Mouse (Mus musculus) olfactory bulb, adult 2 months (tissue): ENCODE data around the gene Dpp6. TPM values are rescaled to one million over a fixed set of nuclear protein-coding genes. Genes with fewer than 3 reads are reported as not detected.

Experiments used
- H3K27ac ChIP-seq: fragments of 200-500 bp; 2 replicates; pipeline ENCODE4 v1.5.1; 2012; ENCODE audit warnings: low read depth, low read length; ENCODE audit not compliant: insufficient read depth
- H3K4me1 ChIP-seq: fragments of 200-500 bp; 2 replicates; pipeline ENCODE4 v1.6.1; 2012; ENCODE audit warnings: low read length; ENCODE audit not compliant: control insufficient read depth, insufficient read depth
- H3K4me3 ChIP-seq: fragments of 200-500 bp; 2 replicates; pipeline ENCODE4 v1.5.1; 2012; ENCODE audit warnings: mild to moderate bottlenecking, low read depth, low read length, moderate library complexity; ENCODE audit not compliant: insufficient read depth
- CTCF ChIP-seq: fragments of 200-500 bp; IDR thresholded peaks from 2 replicates; pipeline ENCODE4 v1.5.1; 2012; ENCODE audit warnings: low read depth, mild to moderate bottlenecking, low read length, moderate library complexity; ENCODE audit not compliant: insufficient read depth
- POLR2A ChIP-seq: fragments of 200-500 bp; IDR thresholded peaks from 2 replicates; pipeline ENCODE4 v1.6.1; 2012; ENCODE audit warnings: mild to moderate bottlenecking, low read depth, low read length, moderate library complexity; ENCODE audit not compliant: insufficient read depth
- WGBS: fragments of 180-500 bp; shearing (Covaris S2); methylation state at CpG from one replicate; pipeline ENCODE4 v1.1.7; 2018; 5-methylcytosine and 5-hydroxymethylcytosine counted together
- polyA plus RNA-seq: library from polyadenylated mRNA; stranded (reverse); fragments of >200 nt; gene quantifications from 2 replicates; pipeline ENCODE4 v1.2.4, GENCODE M21; 2012; ENCODE audit warnings: low replicate concordance; ENCODE audit not compliant: missing spikeins, insufficient read depth, insufficient read length

Dpp6 gene
- polyA plus RNA-seq, 1 experiment, result not detected

DNA sequence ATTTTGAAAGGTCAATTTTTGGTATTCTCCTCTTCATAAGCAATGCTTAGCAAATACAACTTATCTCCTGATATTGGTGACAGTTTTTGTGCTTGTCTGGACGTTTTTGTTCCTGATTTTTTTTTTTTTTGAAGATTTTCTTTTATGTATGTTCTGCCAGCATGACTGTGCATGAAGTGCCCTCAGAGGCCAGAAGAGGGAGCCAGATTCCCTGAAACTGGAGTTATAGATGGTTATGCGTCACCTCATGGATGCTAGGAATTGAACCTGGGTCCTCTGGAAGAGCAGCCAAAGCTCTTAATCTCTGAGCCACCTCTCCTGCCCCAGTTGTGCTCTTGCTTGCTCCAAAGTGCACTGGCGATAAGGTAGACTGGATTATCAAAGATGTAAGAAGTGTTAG lies 868.9 kb downstream of the Dpp6 start:
- H3K27ac ChIP-seq, result no peak overlapping the region
- H3K4me3 ChIP-seq, result no peak overlapping the region
- no peak for TF ChIP-seq POLR2A
- no peak for TF ChIP-seq CTCF
- peaks cover 2% of the 10 kb centered on the region for H3K4me1 ChIP-seq
- 76% methylated on average over 3 of the region's 3 CpGs for WGBS

DNA sequence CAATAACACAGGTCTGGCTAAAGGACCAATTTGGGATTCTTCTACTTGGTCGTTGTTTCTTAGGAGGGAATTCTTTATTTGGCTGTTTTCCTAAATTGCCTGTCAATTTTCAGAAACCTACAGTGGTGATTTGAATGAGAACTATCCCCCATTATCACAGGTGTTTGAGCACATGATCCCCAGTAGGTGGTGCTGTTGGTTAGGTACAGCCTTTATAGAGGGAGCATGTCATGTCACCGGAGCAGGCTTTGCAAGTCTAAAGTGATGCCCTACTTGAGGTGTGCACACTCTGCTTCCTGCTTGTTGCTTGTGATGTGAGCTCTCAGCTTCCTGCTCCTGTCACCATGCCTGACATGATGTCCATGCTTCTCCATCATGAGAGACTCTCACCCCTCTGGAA lies 870.3 kb downstream of the Dpp6 start:
- 76% methylated on average over 2 of the region's 2 CpGs for WGBS
- TF ChIP-seq CTCF, result no peak
- Histone ChIP-seq H3K4me3 (no peak overlapping the region), H3K27ac (no peak overlapping the region), H3K4me1 (no peaks in the 10 kb centered on the region)

- H3K27ac ChIP-seq, result no peak overlapping the region
- 67% methylated on average over 6 of the region's 6 CpGs for WGBS
- no peak overlapping the region for H3K4me3 ChIP-seq
- TF ChIP-seq POLR2A, result no peak
- no peak for TF ChIP-seq CTCF
- peaks cover 5% of the 10 kb centered on the region for H3K4me1 ChIP-seq
Measured at GRCm38 (mm10) chr5:27702482-27702881, 885.5 kb downstream of the Dpp6 start.

- H3K4me3 ChIP-seq, result no peak overlapping the region
- H3K4me1 ChIP-seq, result peaks cover 11% of the 10 kb centered on the region
- no peak overlapping the region for H3K27ac ChIP-seq
- TF ChIP-seq POLR2A (no peak), CTCF (no peak)
Measured at GRCm38 (mm10) chr5:27705020-27705419, 888.0 kb downstream of the Dpp6 start.

GRCm38 (mm10) chr5:27706551-27706950 lies 889.5 kb downstream of the Dpp6 start:
- TF ChIP-seq CTCF (no peak), POLR2A (no peak)
- WGBS, result 55% methylated on average over 6 of the region's 6 CpGs
- Histone ChIP-seq H3K4me1 (peaks cover 15% of the 10 kb centered on the region), H3K27ac (no peak overlapping the region), H3K4me3 (no peak overlapping the region)

DNA sequence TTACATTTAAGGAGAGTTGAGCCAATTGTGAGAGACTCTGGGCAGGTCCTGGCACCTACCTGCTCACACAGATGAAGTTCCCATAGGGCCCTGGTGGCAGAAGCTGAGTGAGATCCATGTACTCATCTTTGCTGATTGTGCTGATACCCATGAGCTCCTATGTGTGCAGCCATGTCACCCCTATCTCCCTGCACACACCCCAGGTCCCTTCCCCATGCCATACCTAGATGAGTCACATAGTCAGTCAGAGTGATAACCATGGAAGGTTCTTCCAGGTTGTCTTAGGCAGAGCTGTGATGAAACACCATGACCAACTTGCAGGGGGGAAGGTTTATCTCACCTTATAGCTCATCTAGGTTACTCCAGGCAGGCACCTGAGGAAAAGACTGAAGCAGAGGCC lies 890.3 kb downstream of the Dpp6 start:
- Histone ChIP-seq H3K4me1 (peaks cover 10% of the 10 kb centered on the region), H3K4me3 (no peak overlapping the region), H3K27ac (no peak overlapping the region)
- TF ChIP-seq POLR2A (no peak), CTCF (no peak)

DNA sequence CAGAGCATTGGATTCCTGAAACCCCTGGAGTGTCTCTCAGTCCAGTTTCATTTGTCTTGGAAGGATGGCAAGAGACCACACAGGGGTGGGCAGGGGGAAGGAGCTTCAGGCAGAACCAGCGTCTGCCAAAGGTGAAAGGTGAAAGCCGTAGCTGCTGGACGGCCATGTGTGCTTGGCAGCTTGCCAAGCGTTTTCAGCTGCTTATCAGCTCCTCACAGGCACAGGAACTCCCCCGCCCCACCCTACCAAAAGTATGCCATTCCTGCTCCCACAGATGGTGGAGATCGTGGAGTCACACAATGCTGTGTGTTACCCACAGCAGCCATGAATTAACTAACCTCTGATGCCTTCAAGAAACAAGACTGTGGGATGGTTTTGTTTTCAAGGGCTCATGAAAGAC lies 891.2 kb downstream of the Dpp6 start:
- Histone ChIP-seq H3K27ac (no peak overlapping the region), H3K4me1 (peaks cover 10% of the 10 kb centered on the region), H3K4me3 (no peak overlapping the region)
- WGBS, result 38% methylated on average over 6 of the region's 6 CpGs
- TF ChIP-seq POLR2A (no peak), CTCF (no peak)

DNA sequence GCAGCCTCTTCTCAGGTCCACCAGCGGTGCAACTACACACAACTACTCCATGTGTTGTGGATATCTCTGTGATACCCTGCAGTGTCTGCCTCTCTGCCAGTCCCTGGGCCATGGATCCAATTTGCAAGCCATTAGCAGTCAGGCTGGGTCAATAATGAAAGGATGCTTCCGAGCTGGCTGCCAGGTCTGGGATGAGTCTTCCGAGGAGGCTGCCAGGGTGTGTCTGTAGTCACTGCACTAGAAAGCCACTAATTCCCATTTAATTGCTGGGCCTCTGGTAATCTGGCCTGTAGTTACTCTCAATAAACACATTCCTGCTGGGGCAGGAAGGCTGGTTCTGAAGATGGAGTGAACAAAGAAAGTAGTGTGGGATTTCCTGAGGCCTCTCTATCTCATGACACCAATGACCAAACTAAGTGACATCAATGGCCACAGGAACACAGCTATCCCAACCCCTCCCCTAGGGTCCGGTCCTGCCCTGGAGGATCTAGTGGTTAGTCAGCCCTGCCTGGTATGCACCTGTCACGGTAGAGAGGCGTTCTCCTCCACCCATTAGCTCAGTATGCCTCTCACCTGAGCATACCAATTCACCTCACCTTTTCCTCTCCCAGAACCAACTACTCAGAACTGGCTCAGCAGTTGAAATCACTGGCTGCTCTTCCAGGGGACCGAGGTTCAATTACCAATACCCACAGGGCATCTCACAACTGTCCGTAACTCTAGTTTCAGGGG lies 894.6 kb downstream of the Dpp6 start:
- Histone ChIP-seq H3K27ac (no peak overlapping the region), H3K4me3 (no peak overlapping the region), H3K4me1 (peaks cover 10% of the 10 kb centered on the region)
- 63% methylated on average over 8 of the region's 8 CpGs for WGBS
- TF ChIP-seq POLR2A (no peak), CTCF (no peak)

DNA sequence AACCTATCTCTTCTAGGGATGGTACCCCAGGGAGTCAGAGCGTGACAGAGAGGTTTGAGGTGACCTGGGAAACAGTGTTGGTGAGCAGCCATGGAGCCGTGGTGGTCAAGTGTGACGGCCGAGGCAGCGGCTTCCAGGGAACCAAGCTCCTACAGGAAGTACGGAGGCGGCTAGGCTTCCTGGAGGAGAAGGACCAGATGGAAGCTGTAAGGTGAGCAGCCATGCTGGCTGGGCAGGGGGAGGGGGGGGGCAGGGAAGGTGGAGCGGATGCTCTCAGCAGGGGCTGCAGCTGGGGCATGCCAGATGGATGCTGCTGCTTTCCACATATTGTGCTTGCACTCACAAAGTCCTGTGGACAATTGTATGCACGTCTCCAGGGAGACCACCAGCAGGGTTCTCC lies 897.4 kb downstream of the Dpp6 start:
- Histone ChIP-seq H3K27ac (no peak overlapping the region), H3K4me3 (no peak overlapping the region), H3K4me1 (peaks cover 13% of the 10 kb centered on the region)
- no peak for TF ChIP-seq CTCF
- TF ChIP-seq POLR2A, result no peak
- 72% methylated on average over 9 of the region's 9 CpGs for WGBS

DNA sequence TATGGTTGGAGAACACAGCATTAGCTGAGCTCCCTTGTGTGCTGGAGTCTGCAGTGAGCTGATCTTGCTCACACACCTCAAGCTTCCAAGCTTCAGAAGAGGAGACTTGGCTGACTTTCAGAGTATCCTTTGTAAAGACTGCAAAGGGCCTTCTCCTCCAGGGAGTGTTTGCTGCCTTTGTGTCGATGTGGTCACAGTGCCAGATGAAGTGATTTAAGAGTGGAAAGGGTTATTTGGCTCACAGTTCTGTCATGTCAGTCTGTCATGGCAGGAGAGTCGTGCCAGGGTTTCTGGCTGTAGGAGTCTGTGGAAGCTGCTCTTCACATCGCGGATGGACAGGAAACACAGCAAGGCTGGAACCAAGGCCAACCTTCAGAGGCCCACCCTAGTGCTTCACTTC lies 899.0 kb downstream of the Dpp6 start:
- H3K4me1 ChIP-seq, result peaks cover 9% of the 10 kb centered on the region
- H3K4me3 ChIP-seq, result no peak overlapping the region
- H3K27ac ChIP-seq, result no peak overlapping the region
- WGBS, result 59% methylated on average over 4 of the region's 4 CpGs
- no peak for TF ChIP-seq POLR2A
- no peak for TF ChIP-seq CTCF
